Mouse (Mus musculus) kidney, adult 2 months (tissue): Measurements from ENCODE around the gene Dusp10.

Experiments used
- CTCF ChIP-seq: fragments of 200-500 bp; conservative IDR thresholded peaks from 2 replicates; pipeline ENCODE4 v1.5.1; 2011; ENCODE audit warnings: low read depth, mild to moderate bottlenecking, control low read depth, low read length, moderate library complexity, mixed read lengths; ENCODE audit not compliant: insufficient read depth, insufficient read length
- POLR2A ChIP-seq: fragments of 200-500 bp; IDR thresholded peaks from one replicate; pipeline ENCODE4 v1.6.1; 2011; ENCODE audit warnings: low read depth, low read length, control low read depth

DNA sequence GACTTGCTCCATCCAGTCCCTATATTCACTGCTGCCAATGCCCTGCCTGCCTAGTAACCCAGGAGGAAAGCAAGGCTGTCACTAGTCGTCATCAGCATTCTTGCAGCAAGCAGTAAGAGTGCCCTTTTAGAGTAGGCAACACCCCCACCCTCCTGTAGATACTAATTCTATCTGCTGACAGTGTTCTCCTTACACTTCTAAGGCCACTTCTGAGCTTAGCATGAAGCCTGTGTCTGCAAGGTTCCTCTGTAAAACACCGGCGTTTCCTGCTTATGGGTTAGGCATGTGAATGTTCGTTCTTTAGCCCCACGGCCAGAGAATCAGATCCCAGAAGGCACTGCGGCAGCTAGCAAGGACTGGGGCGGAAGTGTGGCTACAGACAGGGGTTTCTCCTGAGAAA is 51.2 kb downstream of the Dusp10 start:
- TF ChIP-seq POLR2A (no peak), CTCF (no peak)
